Mouse (Mus musculus) C2C12 (cell line): ENCODE measurements around the gene Ube2h.

Experiments
- CEBPB ChIP-seq: IDR thresholded peaks from one replicate; pipeline ENCODE4 v1.6.1; 2011; ENCODE audit warnings: low read depth, mild to moderate bottlenecking, control low read depth, moderate library complexity
- CTCF ChIP-seq: IDR thresholded peaks from one replicate; pipeline ENCODE4 v1.5.1; 2011; ENCODE audit not compliant: control insufficient read depth, insufficient read depth, insufficient read length
- MAX ChIP-seq: IDR thresholded peaks from one replicate; pipeline ENCODE4 v1.6.1; 2011; ENCODE audit warnings: mild to moderate bottlenecking, control low read depth
- MYOD1 ChIP-seq: IDR thresholded peaks from one replicate; pipeline ENCODE4 v1.6.1; 2011; ENCODE audit warnings: low read depth; ENCODE audit not compliant: control insufficient read depth, insufficient read length
- MYOG ChIP-seq: IDR thresholded peaks from one replicate; pipeline ENCODE4 v1.6.1; 2011; ENCODE audit not compliant: control insufficient read depth, insufficient read length; ENCODE audit errors: extremely low read depth
- USF1 ChIP-seq: IDR thresholded peaks from one replicate; pipeline ENCODE4 v1.6.1; 2011; ENCODE audit warnings: low read depth, mild to moderate bottlenecking, control low read depth, moderate library complexity

- TF ChIP-seq CTCF (no peak), MAX (no peak), USF1 (no peak), MYOD1 (no peak), CEBPB (no peak), MYOG (no peak)
Measured at GRCm38 (mm10) chr6:30299683-30300082, 4.7 kb downstream of the Ube2h start.
